25 mouse cellular contexts compared by ENCODE assay signal in genomic region chr15:68341056-68341455, GRCm38 (mm10).
"Had no signal": no experiment of that assay in that cellular context is flagged by ENCODE, and none has a peak within 500 bp of the region (broad histone marks: within the 10 kb centered on the region; RNA-seq: fewer than 3 reads in every experiment).

No protein-coding gene starts in this region.

- H3K27ac ChIP-seq: heart, embryonic 13.5 days; heart, embryonic 15.5 days; hindbrain, embryonic 10.5 days; hindbrain, embryonic 12.5 days; hindbrain, embryonic 14.5 days; intestine, embryonic 15.5 days; layer of hippocampus, adult 2 months; left cerebral cortex, adult 2 months; limb, embryonic 10.5 days; limb, embryonic 12.5 days had no signal

- H3K36me3 ChIP-seq: hindbrain, embryonic 12.5 days; intestine, embryonic 15.5 days had no signal

- ATAC-seq: forebrain, embryonic 16.5 days; hindbrain, embryonic 16.5 days; inflammation-experienced regulatory T-cells, adult 6 months; intestine, embryonic 15.5 days; intestine, postnatal 0 days had no signal

- H3K27me3 ChIP-seq: heart, embryonic 13.5 days; heart, embryonic 15.5 days; hindbrain, embryonic 12.5 days; intestine, embryonic 15.5 days; limb, embryonic 12.5 days had no signal

- H3K9me3 ChIP-seq: heart, embryonic 13.5 days; heart, embryonic 15.5 days; hindbrain, embryonic 10.5 days; hindbrain, embryonic 12.5 days; intestine, embryonic 15.5 days; limb, embryonic 10.5 days; limb, embryonic 12.5 days had no signal

- H3K4me3 ChIP-seq: gastrocnemius, adult 2 months; heart, embryonic 13.5 days; heart, embryonic 15.5 days; hindbrain, embryonic 10.5 days; hindbrain, embryonic 12.5 days; intestine, embryonic 15.5 days; layer of hippocampus, adult 2 months; left cerebral cortex, adult 2 months; limb, embryonic 10.5 days; limb, embryonic 12.5 days had no signal

- H3K9ac ChIP-seq: heart, embryonic 13.5 days; heart, embryonic 15.5 days; hindbrain, embryonic 12.5 days; hindbrain, embryonic 14.5 days; intestine, embryonic 15.5 days; limb, embryonic 12.5 days had no signal

- H3K4me2 ChIP-seq: heart, embryonic 11.5 days; heart, embryonic 13.5 days; heart, embryonic 15.5 days; hindbrain, embryonic 12.5 days; hindbrain, embryonic 14.5 days; intestine, embryonic 15.5 days; limb, embryonic 12.5 days had no signal

- DNase-seq: gastrocnemius, adult 2 months; gastrocnemius, postnatal 10 days; gastrocnemius, postnatal 25 days; heart, postnatal 10 days; heart, postnatal 4 days; kidney, adult 18-20 months; kidney, adult 8-10 months; kidney, postnatal 10 days; kidney, postnatal 25 days; kidney, postnatal 4 days had no signal

- H3K4me1 ChIP-seq: hindbrain, embryonic 10.5 days; hindbrain, embryonic 12.5 days; limb, embryonic 10.5 days; limb, embryonic 12.5 days had no signal
